Comparison of ENCODE assay signal across 17 mouse cellular contexts in the genomic region with DNA sequence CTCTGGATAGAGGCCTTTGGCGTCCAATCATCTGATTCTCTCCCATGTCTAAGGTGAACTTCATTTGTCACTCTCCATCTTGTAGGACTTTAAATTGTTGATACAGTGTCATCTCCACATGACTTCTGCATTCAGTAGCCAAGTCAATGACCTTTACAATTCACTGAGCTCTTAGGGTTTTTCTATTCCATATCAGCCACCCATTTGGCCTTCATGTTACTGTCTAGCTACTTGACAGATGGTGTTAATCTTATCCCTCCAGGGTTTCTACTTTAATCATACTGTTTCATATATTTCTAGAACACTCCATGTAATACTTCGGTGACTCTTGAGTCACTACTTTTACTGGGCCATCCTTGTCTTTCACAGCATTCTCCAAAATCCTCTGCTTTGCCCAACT.
"Had no signal": no experiment of that assay in that cellular context is flagged by ENCODE, and none has a peak within 500 bp of the region (broad histone marks: within the 10 kb centered on the region; RNA-seq: fewer than 3 reads in every experiment).

No protein-coding gene starts in this region.

- ATAC-seq: liver, embryonic 12.5 days; liver, postnatal 0 days; lung, postnatal 0 days; midbrain, embryonic 13.5 days; midbrain, embryonic 15.5 days; midbrain, embryonic 16.5 days had no signal

- DNase-seq: left cerebral cortex, postnatal 4 days; liver; liver, embryonic 13.5 days; liver, postnatal 0 days; lung, adult 18-20 months; lung, adult 2 months; lung, embryonic 14.5 days; lung, postnatal 10 days; lung, postnatal 14 days; lung, postnatal 36 days; lung, postnatal 4 days; midbrain, embryonic 14.5 days had no signal
